Mouse (Mus musculus) myocyte (in vitro differentiated cells): ENCODE measurements around the gene Btbd19. TPM values are rescaled to one million over a fixed set of nuclear protein-coding genes. Genes with fewer than 3 reads are reported as not detected.

Source experiments
- H3K27me3 ChIP-seq: one replicate; pipeline ENCODE4 v1.6.1; 2011; ENCODE audit not compliant: control insufficient read depth, insufficient read depth, insufficient read length
- H3K36me3 ChIP-seq: one replicate; pipeline ENCODE4 v1.6.1; 2011; ENCODE audit not compliant: control insufficient read depth, insufficient read depth
- H3K4me2 ChIP-seq: one replicate; pipeline ENCODE4 v1.6.1; 2011; ENCODE audit warnings: low read depth, control low read depth
- H3K4me3 ChIP-seq: one replicate; pipeline ENCODE4 v1.5.1; 2011; ENCODE audit warnings: mild to moderate bottlenecking, control low read depth, moderate library complexity
- H3K79me2 ChIP-seq: one replicate; pipeline ENCODE4 v1.6.1; 2011; ENCODE audit not compliant: control insufficient read depth, insufficient read depth
- H3ac ChIP-seq: one replicate; pipeline ENCODE4 v1.6.1; 2011; ENCODE audit not compliant: control insufficient read depth, insufficient read length
- CEBPB ChIP-seq: IDR thresholded peaks from 2 replicates; pipeline ENCODE4 v1.6.1; 2011; ENCODE audit warnings: mild to moderate bottlenecking, moderate library complexity; ENCODE audit not compliant: poor library complexity, insufficient read depth, severe bottlenecking
- E2F4 ChIP-seq: IDR thresholded peaks from one replicate; pipeline ENCODE4 v1.6.1; 2011; ENCODE audit warnings: mild to moderate bottlenecking, control low read depth, moderate library complexity; ENCODE audit not compliant: insufficient read depth
- MAX ChIP-seq: IDR thresholded peaks from one replicate; pipeline ENCODE4 v1.6.1; 2011; ENCODE audit warnings: low read depth, mild to moderate bottlenecking, control low read depth
- MYOD1 ChIP-seq, 3 experiments: IDR thresholded peaks; one replicate each; pipeline ENCODE4 v1.6.1; 2011; ENCODE audit warnings: control low read depth in 2 of 3, low read depth in 2 of 3, mild to moderate bottlenecking in 2 of 3, moderate library complexity in 1 of 3; ENCODE audit not compliant: insufficient read length in 2 of 3, control insufficient read depth in 1 of 3
- MYOG ChIP-seq, 3 experiments: IDR thresholded peaks; one replicate each; pipeline ENCODE4 v1.6.1; 2011; ENCODE audit warnings: control low read depth in 2 of 3, low read depth in 2 of 3, mild to moderate bottlenecking in 2 of 3; ENCODE audit not compliant: insufficient read length in 2 of 3, control insufficient read depth in 1 of 3, insufficient read depth in 1 of 3
- POLR2A ChIP-seq: IDR thresholded peaks from one replicate; pipeline ENCODE4 v1.6.1; 2011; ENCODE audit warnings: low read depth, mild to moderate bottlenecking, control low read depth, moderate library complexity; ENCODE audit not compliant: insufficient read length
- POLR2AphosphoS2 ChIP-seq: IDR thresholded peaks from one replicate; pipeline ENCODE4 v1.6.1; 2011; ENCODE audit warnings: low read depth, control low read depth; ENCODE audit not compliant: insufficient read length
- REST ChIP-seq: IDR thresholded peaks from one replicate; pipeline ENCODE4 v1.6.1; 2011; ENCODE audit warnings: mild to moderate bottlenecking, control low read depth, moderate library complexity; ENCODE audit not compliant: insufficient read depth, insufficient read length
- SRF ChIP-seq: IDR thresholded peaks from one replicate; pipeline ENCODE4 v1.6.1; 2011; ENCODE audit warnings: low read depth; ENCODE audit not compliant: control insufficient read depth, insufficient read length
- TCF12 ChIP-seq: IDR thresholded peaks from one replicate; pipeline ENCODE4 v1.6.1; 2011; ENCODE audit warnings: mild to moderate bottlenecking, control low read depth; ENCODE audit not compliant: poor library complexity, insufficient read depth, severe bottlenecking
- TCF3 ChIP-seq: IDR thresholded peaks from one replicate; pipeline ENCODE4 v1.6.1; 2011; ENCODE audit warnings: low read depth, control low read depth; ENCODE audit not compliant: insufficient read length
- USF1 ChIP-seq: IDR thresholded peaks from one replicate; pipeline ENCODE4 v1.6.1; 2011; ENCODE audit warnings: low read depth, mild to moderate bottlenecking, control low read depth, moderate library complexity
- polyA plus RNA-seq: library from polyadenylated mRNA; unstranded; fragments of >200 nt; fragmentation: generic; extraction: Trizol; gene quantifications from one replicate; pipeline ENCODE4 v1.2.1, GENCODE M21; 2012; ENCODE audit warnings: missing spikeins

Btbd19 gene
- polyA plus RNA-seq, 1 experiment = 20.2 TPM

DNA sequence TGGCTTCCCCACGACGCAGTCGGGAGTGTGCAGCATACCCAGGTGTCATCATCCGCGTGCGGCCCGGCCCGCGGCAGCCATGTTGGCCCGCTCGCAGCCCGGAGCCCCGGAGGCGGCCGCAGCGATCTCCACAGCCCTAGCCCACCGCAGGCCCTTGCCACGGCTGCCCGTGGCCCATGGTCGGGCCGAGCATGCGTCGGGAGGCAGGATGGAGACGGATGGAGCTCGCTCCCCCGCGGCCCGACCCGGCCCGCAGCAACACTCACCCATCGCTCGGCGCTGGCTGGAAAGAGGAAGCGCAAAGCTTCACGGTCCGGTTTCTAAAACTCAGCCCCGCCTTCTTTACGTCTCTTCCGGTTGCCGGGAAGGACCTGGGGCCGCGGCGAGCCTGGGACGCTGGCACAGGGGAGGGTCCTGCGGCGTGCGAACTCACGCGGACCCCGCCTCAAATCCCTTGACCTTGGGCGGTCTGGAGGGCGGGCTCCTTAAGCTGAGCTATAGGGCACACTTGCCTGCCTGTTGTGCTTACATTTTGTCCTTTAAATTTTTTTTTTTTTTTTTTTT is 30.3 kb upstream of the Btbd19 start, which contains the start of gene Rps8:
Gene Rps8 (minus strand): TSS at position 452 of the 564 bp plus-strand sequence.
- peaks cover 36% of the 10 kb centered on the region for H3K36me3 ChIP-seq
- TF ChIP-seq CEBPB (no peak), MYOD1 (IDR thresholded peaks at IDR 0.05; ENCODE audit: control insufficient read depth in 1 of 3, insufficient read length in 2 of 3, low read depth in 2 of 3) (peak in 1 of 3 experiments; percentile 26), POLR2AphosphoS2 (peak; percentile 96), MAX (peak; percentile 13), TCF12 (no peak), POLR2A (peak; percentile 95)
- peak within 1 kb of the TSS; percentile 72 for H3K4me2 ChIP-seq
- H3K27me3 ChIP-seq = no peaks in the 10 kb centered on the region
- H3ac ChIP-seq = peak within 1 kb of the TSS; percentile 91
- H3K4me3 ChIP-seq = peak within 1 kb of the TSS; percentile 92
- peaks cover 36% of the 10 kb centered on the region for H3K79me2 ChIP-seq

DNA sequence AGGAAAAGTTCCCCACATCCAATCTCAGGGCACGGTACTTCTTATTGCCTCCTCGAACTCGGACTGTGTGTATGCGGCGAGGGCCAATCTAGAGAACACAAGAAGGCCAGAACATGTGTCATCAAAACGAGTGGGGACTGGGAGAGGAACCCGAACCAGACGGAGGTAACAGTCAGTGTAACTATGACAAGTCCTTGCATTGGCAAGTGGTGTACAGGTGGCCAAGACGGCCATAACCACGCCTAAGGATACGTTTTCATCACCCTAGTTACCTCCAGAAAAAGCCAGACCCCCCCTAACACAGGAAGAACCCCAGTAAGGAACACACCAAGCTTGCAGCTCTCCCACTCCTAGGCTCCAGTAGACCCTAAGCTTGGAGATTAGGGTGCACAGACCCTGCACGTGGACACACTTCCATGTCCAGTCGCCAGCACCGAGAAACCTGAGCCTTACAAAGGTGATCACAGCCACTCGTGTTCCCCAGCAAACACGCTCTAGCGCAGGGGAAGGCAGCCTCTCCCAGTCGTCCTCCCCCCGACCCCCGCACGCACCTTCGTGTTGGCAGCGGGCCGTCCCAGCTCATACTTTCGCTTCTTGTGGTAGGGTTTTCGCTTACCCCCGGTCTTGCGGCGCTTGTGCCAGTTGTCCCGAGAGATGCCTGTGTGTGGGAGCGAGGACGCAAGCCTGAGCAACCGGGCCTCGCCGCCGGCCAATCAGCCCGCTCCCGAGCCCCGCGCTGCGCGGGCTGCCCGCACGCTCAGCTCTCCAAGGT is 29.7 kb upstream of the Btbd19 start:
- TF ChIP-seq TCF3 = no peak
- TF ChIP-seq MYOG (IDR thresholded peaks at IDR 0.05; ENCODE audit: control insufficient read depth in 1 of 3, insufficient read depth in 1 of 3, insufficient read length in 2 of 3, low read depth in 2 of 3) = no peak
- TF ChIP-seq REST = no peak
- no peak for TF ChIP-seq SRF
- TF ChIP-seq MAX = no peak
- TF ChIP-seq CEBPB = no peak
- peak; percentile 11 for TF ChIP-seq POLR2A
- no peak for TF ChIP-seq MYOD1 (IDR thresholded peaks at IDR 0.05; ENCODE audit: control insufficient read depth in 1 of 3, insufficient read length in 2 of 3, low read depth in 2 of 3)
- Histone ChIP-seq H3K79me2 (peaks cover 36% of the 10 kb centered on the region), H3K27me3 (no peaks in the 10 kb centered on the region), H3K4me3 (peak overlapping the region; percentile 92), H3K4me2 (peak overlapping the region; percentile 72), H3K36me3 (peaks cover 43% of the 10 kb centered on the region), H3ac (peak overlapping the region; percentile 91)

DNA sequence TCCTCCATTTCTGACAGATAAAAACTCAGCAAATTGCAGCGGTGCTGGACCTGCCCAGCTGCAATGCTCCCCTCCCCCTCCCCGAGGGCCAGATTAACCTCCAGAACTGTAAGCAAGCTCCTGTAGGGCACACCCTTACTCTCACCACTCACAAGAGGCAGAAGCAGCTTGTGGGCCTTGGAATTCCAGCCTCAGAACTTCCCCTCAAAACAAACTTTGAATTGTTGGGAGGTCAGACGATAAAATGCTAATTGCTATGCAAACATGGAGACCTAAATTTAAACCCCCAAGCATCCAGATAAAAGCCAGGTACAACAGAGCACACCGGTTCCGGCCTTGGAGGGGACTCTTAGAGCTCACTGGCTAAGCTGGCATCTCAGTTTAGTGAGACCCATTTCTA is 27.2 kb upstream of the Btbd19 start:
- H3K4me2 ChIP-seq = no peak overlapping the region
- TF ChIP-seq TCF12 (no peak), SRF (no peak), MYOD1 (IDR thresholded peaks at IDR 0.05; ENCODE audit: control insufficient read depth in 1 of 3, insufficient read length in 2 of 3, low read depth in 2 of 3) (no peak), CEBPB (no peak), E2F4 (no peak), MAX (no peak), USF1 (no peak), POLR2AphosphoS2 (no peak), MYOG (IDR thresholded peaks at IDR 0.05; ENCODE audit: control insufficient read depth in 1 of 3, insufficient read depth in 1 of 3, insufficient read length in 2 of 3, low read depth in 2 of 3) (no peak)
- no peaks in the 10 kb centered on the region for H3K27me3 ChIP-seq
- no peak overlapping the region for H3ac ChIP-seq
- peaks cover 36% of the 10 kb centered on the region for H3K79me2 ChIP-seq
- H3K36me3 ChIP-seq = peaks cover 43% of the 10 kb centered on the region
- no peak overlapping the region for H3K4me3 ChIP-seq

DNA sequence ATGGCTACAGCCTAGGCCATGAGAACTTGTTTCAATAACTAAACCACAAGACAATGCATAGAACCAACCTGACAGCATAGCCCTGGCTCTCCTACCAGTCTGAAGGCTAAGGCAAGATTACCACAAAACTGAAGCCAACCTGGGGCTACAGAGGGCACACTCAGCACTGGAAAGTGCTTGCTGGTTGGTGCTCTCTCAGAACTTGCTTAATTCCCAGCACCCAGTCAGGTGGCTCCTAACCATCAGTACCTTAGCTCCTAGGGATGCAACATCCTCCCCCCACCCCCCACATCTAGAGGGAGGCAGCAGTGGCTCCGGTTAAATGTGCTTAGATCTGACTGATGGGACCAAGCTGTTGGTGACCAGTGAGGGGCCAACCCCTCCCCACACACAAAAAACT is 25.9 kb upstream of the Btbd19 start:
- Histone ChIP-seq H3K27me3 (no peaks in the 10 kb centered on the region), H3K79me2 (peaks cover 36% of the 10 kb centered on the region), H3ac (no peak overlapping the region), H3K36me3 (peaks cover 43% of the 10 kb centered on the region), H3K4me2 (no peak overlapping the region), H3K4me3 (no peak overlapping the region)
- TF ChIP-seq POLR2AphosphoS2 (peak; percentile 72), MYOD1 (IDR thresholded peaks at IDR 0.05; ENCODE audit: control insufficient read depth in 1 of 3, insufficient read length in 2 of 3, low read depth in 2 of 3) (no peak), POLR2A (peak; percentile 4), USF1 (no peak)

DNA sequence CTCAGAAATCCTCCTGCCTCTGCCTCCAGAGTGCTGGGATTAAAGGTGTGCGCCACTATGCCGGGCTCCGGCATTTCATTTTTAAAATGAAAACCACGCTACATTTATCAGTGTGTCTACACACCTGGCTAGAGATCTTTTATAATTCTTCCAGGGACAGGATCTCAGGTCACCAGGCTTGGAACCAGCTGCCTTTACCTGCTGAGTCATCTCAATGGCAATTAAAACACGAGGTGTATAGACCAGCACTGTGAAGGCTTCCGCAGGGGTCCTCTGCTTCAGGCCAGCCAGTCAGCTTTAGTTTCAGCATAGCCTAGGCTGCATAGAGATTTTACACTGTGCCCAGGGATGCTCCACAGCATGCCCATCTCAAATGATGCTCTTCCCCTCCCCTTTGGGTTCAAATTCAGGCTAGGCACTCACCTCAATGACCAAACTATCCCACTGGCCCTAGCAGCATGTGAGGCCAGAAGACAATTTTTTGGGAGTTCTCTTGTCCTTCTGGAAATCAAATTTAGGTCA is 24.7 kb upstream of the Btbd19 start:
- Histone ChIP-seq H3K79me2 (peaks cover 30% of the 10 kb centered on the region), H3K4me2 (no peak overlapping the region), H3ac (no peak overlapping the region), H3K4me3 (no peak overlapping the region), H3K36me3 (peaks cover 43% of the 10 kb centered on the region), H3K27me3 (no peaks in the 10 kb centered on the region)
- TF ChIP-seq POLR2AphosphoS2 = peak; percentile 78
- TF ChIP-seq POLR2A = peak; percentile 34
- no peak for TF ChIP-seq MYOD1 (IDR thresholded peaks at IDR 0.05; ENCODE audit: control insufficient read depth in 1 of 3, insufficient read length in 2 of 3, low read depth in 2 of 3)
- TF ChIP-seq TCF12 = no peak
